Mouse (Mus musculus): ENCODE data around the gene Zfhx3. TPM values are rescaled to one million over a fixed set of nuclear protein-coding genes. Genes with fewer than 3 reads are reported as not detected.

Zfhx3 gene
- total and polyA plus RNA-seq, 2 experiments: 1.3 to 1.5 TPM

- no peak for TF ChIP-seq POLR2A (IDR thresholded peaks at IDR 0.05; ENCODE audit: extremely low read depth, insufficient read depth, low read length)
- no peak for TF ChIP-seq CTCF (IDR thresholded peaks at IDR 0.05; ENCODE audit: low read depth, low read length)
- Histone ChIP-seq H3K27ac (replicated peaks; ENCODE audit: insufficient read depth, low read depth, low read length) (no peak overlapping the region), H3K79me2 (ENCODE audit: control insufficient read depth, insufficient read depth, low read length) (no peaks in the 10 kb centered on the region), H3K36me3 (ENCODE audit: control insufficient read depth, insufficient read depth, low read length) (no peaks in the 10 kb centered on the region), H3K9ac (ENCODE audit: low read depth, low read length) (no peak overlapping the region), H3K4me1 (ENCODE audit: control insufficient read depth, insufficient read depth, low read length) (no peaks in the 10 kb centered on the region), H3K27me3 (ENCODE audit: control insufficient read depth, insufficient read depth, low read length) (peaks cover 3% of the 10 kb centered on the region; the same call in 1 of the 2 replicates), H3K4me3 (ENCODE audit: insufficient read depth, low read depth, low read length) (no peak overlapping the region)
- DNase-seq (ENCODE audit: extremely low read depth, low read depth, low spot score): no peak
- WGBS: 42% methylated on average over 8 of the region's 8 CpGs
These were observed 252.1 kb downstream of the Zfhx3 start for GRCm38 (mm10) chr8:108194571-108194970.

GRCm38 (mm10) chr8:108215026-108215425, 272.6 kb downstream of the Zfhx3 start:
- no peak for DNase-seq (ENCODE audit: extremely low read depth, low read depth, low spot score)
- Histone ChIP-seq H3K36me3 (ENCODE audit: control insufficient read depth, insufficient read depth, low read length) (no peaks in the 10 kb centered on the region), H3K4me1 (ENCODE audit: control insufficient read depth, insufficient read depth, low read length) (no peaks in the 10 kb centered on the region), H3K79me2 (ENCODE audit: control insufficient read depth, insufficient read depth, low read length) (no peaks in the 10 kb centered on the region), H3K27ac (replicated peaks; ENCODE audit: insufficient read depth, low read depth, low read length) (no peak overlapping the region), H3K27me3 (ENCODE audit: control insufficient read depth, insufficient read depth, low read length) (no peaks in the 10 kb centered on the region; the same call in 1 of the 2 replicates), H3K9ac (ENCODE audit: low read depth, low read length) (no peak overlapping the region), H3K4me3 (ENCODE audit: insufficient read depth, low read depth, low read length) (no peak overlapping the region)
- no peak for TF ChIP-seq POLR2A (IDR thresholded peaks at IDR 0.05; ENCODE audit: extremely low read depth, insufficient read depth, low read length)
- no peak for TF ChIP-seq CTCF (IDR thresholded peaks at IDR 0.05; ENCODE audit: low read depth, low read length)
- 98% methylated on average over 3 of the region's 3 CpGs for WGBS

- no peaks in the 10 kb centered on the region for H3K36me3 ChIP-seq (ENCODE audit: control insufficient read depth, insufficient read depth, low read length)
- WGBS: 73% methylated on average over 13 of the region's 13 CpGs
- no peak overlapping the region for H3K9ac ChIP-seq (ENCODE audit: low read depth, low read length)
- H3K4me1 ChIP-seq (ENCODE audit: control insufficient read depth, insufficient read depth, low read length): no peaks in the 10 kb centered on the region
- H3K79me2 ChIP-seq (ENCODE audit: control insufficient read depth, insufficient read depth, low read length): no peaks in the 10 kb centered on the region
- DNase-seq (ENCODE audit: extremely low read depth, low read depth, low spot score): no peak
- H3K27me3 ChIP-seq (ENCODE audit: control insufficient read depth, insufficient read depth, low read length): no peaks in the 10 kb centered on the region; the same call in 1 of the 2 replicates
- H3K27ac ChIP-seq (replicated peaks; ENCODE audit: insufficient read depth, low read depth, low read length): no peak overlapping the region
- TF ChIP-seq CTCF (IDR thresholded peaks at IDR 0.05; ENCODE audit: low read depth, low read length) (no peak), POLR2A (IDR thresholded peaks at IDR 0.05; ENCODE audit: extremely low read depth, insufficient read depth, low read length) (no peak)
- no peak overlapping the region for H3K4me3 ChIP-seq (ENCODE audit: insufficient read depth, low read depth, low read length)
These were observed 275.9 kb downstream of the Zfhx3 start for GRCm38 (mm10) chr8:108218171-108218840.

- no peaks in the 10 kb centered on the region for H3K27me3 ChIP-seq (ENCODE audit: control insufficient read depth, insufficient read depth, low read length)
- H3K4me3 ChIP-seq (ENCODE audit: insufficient read depth, low read depth, low read length): no peak overlapping the region
- H3K79me2 ChIP-seq (ENCODE audit: control insufficient read depth, insufficient read depth, low read length): no peaks in the 10 kb centered on the region
- no peak for TF ChIP-seq POLR2A (IDR thresholded peaks at IDR 0.05; ENCODE audit: extremely low read depth, insufficient read depth, low read length)
- no peak for TF ChIP-seq CTCF (IDR thresholded peaks at IDR 0.05; ENCODE audit: low read depth, low read length)
- DNase-seq (ENCODE audit: extremely low read depth, low read depth, low spot score): no peak
- no peak overlapping the region for H3K9ac ChIP-seq (ENCODE audit: low read depth, low read length)
- 70% methylated on average over 3 of the region's 3 CpGs for WGBS
- no peak overlapping the region for H3K27ac ChIP-seq (replicated peaks; ENCODE audit: insufficient read depth, low read depth, low read length)
- no peaks in the 10 kb centered on the region for H3K36me3 ChIP-seq (ENCODE audit: control insufficient read depth, insufficient read depth, low read length)
- no peaks in the 10 kb centered on the region for H3K4me1 ChIP-seq (ENCODE audit: control insufficient read depth, insufficient read depth, low read length)
These were observed 278.1 kb downstream of the Zfhx3 start for GRCm38 (mm10) chr8:108220511-108220910.

GRCm38 (mm10) chr8:108222091-108222490, 279.6 kb downstream of the Zfhx3 start:
- no peaks in the 10 kb centered on the region for H3K36me3 ChIP-seq (ENCODE audit: control insufficient read depth, insufficient read depth, low read length)
- no peak overlapping the region for H3K9ac ChIP-seq (ENCODE audit: low read depth, low read length)
- H3K4me3 ChIP-seq (ENCODE audit: insufficient read depth, low read depth, low read length): no peak overlapping the region
- WGBS: 81% methylated on average over 2 of the region's 2 CpGs
- H3K79me2 ChIP-seq (ENCODE audit: control insufficient read depth, insufficient read depth, low read length): no peaks in the 10 kb centered on the region
- H3K27ac ChIP-seq (replicated peaks; ENCODE audit: insufficient read depth, low read depth, low read length): no peak overlapping the region
- no peaks in the 10 kb centered on the region for H3K27me3 ChIP-seq (ENCODE audit: control insufficient read depth, insufficient read depth, low read length)
- H3K4me1 ChIP-seq (ENCODE audit: control insufficient read depth, insufficient read depth, low read length): no peaks in the 10 kb centered on the region
- TF ChIP-seq CTCF (IDR thresholded peaks at IDR 0.05; ENCODE audit: low read depth, low read length) (no peak), POLR2A (IDR thresholded peaks at IDR 0.05; ENCODE audit: extremely low read depth, insufficient read depth, low read length) (no peak)
- DNase-seq (ENCODE audit: extremely low read depth, low read depth, low spot score): no peak

GRCm38 (mm10) chr8:108232326-108232725, 289.9 kb downstream of the Zfhx3 start:
- H3K4me1 ChIP-seq (ENCODE audit: control insufficient read depth, insufficient read depth, low read length): no peaks in the 10 kb centered on the region
- H3K36me3 ChIP-seq (ENCODE audit: control insufficient read depth, insufficient read depth, low read length): no peaks in the 10 kb centered on the region
- TF ChIP-seq POLR2A (IDR thresholded peaks at IDR 0.05; ENCODE audit: extremely low read depth, insufficient read depth, low read length): no peak
- TF ChIP-seq CTCF (IDR thresholded peaks at IDR 0.05; ENCODE audit: low read depth, low read length): no peak
- H3K4me3 ChIP-seq (ENCODE audit: insufficient read depth, low read depth, low read length): no peak overlapping the region
- DNase-seq (ENCODE audit: extremely low read depth, low read depth, low spot score): no peak
- H3K79me2 ChIP-seq (ENCODE audit: control insufficient read depth, insufficient read depth, low read length): no peaks in the 10 kb centered on the region
- H3K27me3 ChIP-seq (ENCODE audit: control insufficient read depth, insufficient read depth, low read length): peaks cover 2% of the 10 kb centered on the region; the same call in 1 of the 2 replicates
- H3K9ac ChIP-seq (ENCODE audit: low read depth, low read length): no peak overlapping the region
- 90% methylated on average over 7 of the region's 7 CpGs for WGBS
- H3K27ac ChIP-seq (replicated peaks; ENCODE audit: insufficient read depth, low read depth, low read length): no peak overlapping the region
